Comparison of ENCODE assay signal across 19 mouse cellular contexts in genomic region chr15:54177221-54177620, GRCm38 (mm10).
"Had no signal": no experiment of that assay in that cellular context is flagged by ENCODE, and none has a peak within 500 bp of the region (broad histone marks: within the 10 kb centered on the region; RNA-seq: fewer than 3 reads in every experiment).

No protein-coding gene starts in this region.

- H3K4me2 ChIP-seq: kidney, embryonic 15.5 days; limb, embryonic 12.5 days; liver, embryonic 12.5 days; liver, embryonic 15.5 days; lung, embryonic 15.5 days had no signal

- DNase-seq: kidney, adult 8-10 months; kidney, postnatal 14 days; kidney, postnatal 4 days; liver; lung, adult 18-20 months; lung, postnatal 10 days; lung, postnatal 36 days; midbrain, embryonic 14.5 days; thymus, adult 2 months; thymus, postnatal 14 days; thymus, postnatal 4 days had no signal

- H3K36me3 ChIP-seq: kidney, embryonic 15.5 days; limb, embryonic 12.5 days; liver, embryonic 12.5 days; liver, embryonic 15.5 days; lung, embryonic 15.5 days; midbrain, embryonic 10.5 days had no signal

- H3K27ac ChIP-seq: kidney, embryonic 15.5 days; limb, embryonic 12.5 days; liver, embryonic 12.5 days; liver, embryonic 15.5 days; lung, embryonic 15.5 days; midbrain, embryonic 10.5 days; stomach, postnatal 0 days had no signal

- H3K9ac ChIP-seq: kidney, embryonic 15.5 days; limb, embryonic 12.5 days; liver, embryonic 12.5 days; liver, embryonic 15.5 days; lung, embryonic 15.5 days had no signal

- H3K9me3 ChIP-seq: kidney, embryonic 15.5 days; limb, embryonic 12.5 days; liver, embryonic 12.5 days; liver, embryonic 15.5 days; lung, embryonic 15.5 days; megakaryocyte, embryonic 14.5 days; midbrain, embryonic 10.5 days had no signal

- H3K4me1 ChIP-seq: kidney, embryonic 15.5 days; limb, embryonic 12.5 days; liver, embryonic 12.5 days; liver, embryonic 15.5 days; lung, embryonic 15.5 days; megakaryocyte, embryonic 14.5 days; midbrain, embryonic 10.5 days had no signal

- ATAC-seq: liver, embryonic 12.5 days had no signal

- H3K4me3 ChIP-seq: kidney, embryonic 15.5 days; limb, embryonic 12.5 days; liver, embryonic 12.5 days; liver, embryonic 15.5 days; lung, embryonic 15.5 days; megakaryocyte, embryonic 14.5 days; midbrain, embryonic 10.5 days had no signal

- H3K27me3 ChIP-seq: kidney, embryonic 15.5 days; limb, embryonic 12.5 days; liver, embryonic 12.5 days; liver, embryonic 15.5 days; lung, embryonic 15.5 days; megakaryocyte, embryonic 14.5 days had no signal
